Mouse (Mus musculus) left cerebral cortex, postnatal 25 days (tissue): ENCODE measurements around the gene Slc22a5. TPM values are rescaled to one million over a fixed set of nuclear protein-coding genes. Genes with fewer than 3 reads are reported as not detected.
A peak's percentile ranks its signal among the peaks of the same experiment; 100 is the strongest.

Source experiments
- DNase-seq, 2 experiments: peaks; one replicate each; pipeline ENCODE4 v3.0.0; 2022; ENCODE audit warnings: low spot score in 2 of 2, mixed read lengths in 1 of 2
- intact Hi-C: fragments of 180-260 bp; cut with DNase I; formaldehyde crosslinking; loops from one replicate; pipeline ENCODE4 v1.15.1; 2025
- total RNA-seq, 2 experiments: library from RNA; stranded (reverse); gene quantifications; 2 replicates each; pipeline ENCODE4 v1.2.3; 2021

The Slc22a5 gene
- total RNA-seq, 2 experiments from 2014 or later, result 7.8 to 8.2 TPM

DNA sequence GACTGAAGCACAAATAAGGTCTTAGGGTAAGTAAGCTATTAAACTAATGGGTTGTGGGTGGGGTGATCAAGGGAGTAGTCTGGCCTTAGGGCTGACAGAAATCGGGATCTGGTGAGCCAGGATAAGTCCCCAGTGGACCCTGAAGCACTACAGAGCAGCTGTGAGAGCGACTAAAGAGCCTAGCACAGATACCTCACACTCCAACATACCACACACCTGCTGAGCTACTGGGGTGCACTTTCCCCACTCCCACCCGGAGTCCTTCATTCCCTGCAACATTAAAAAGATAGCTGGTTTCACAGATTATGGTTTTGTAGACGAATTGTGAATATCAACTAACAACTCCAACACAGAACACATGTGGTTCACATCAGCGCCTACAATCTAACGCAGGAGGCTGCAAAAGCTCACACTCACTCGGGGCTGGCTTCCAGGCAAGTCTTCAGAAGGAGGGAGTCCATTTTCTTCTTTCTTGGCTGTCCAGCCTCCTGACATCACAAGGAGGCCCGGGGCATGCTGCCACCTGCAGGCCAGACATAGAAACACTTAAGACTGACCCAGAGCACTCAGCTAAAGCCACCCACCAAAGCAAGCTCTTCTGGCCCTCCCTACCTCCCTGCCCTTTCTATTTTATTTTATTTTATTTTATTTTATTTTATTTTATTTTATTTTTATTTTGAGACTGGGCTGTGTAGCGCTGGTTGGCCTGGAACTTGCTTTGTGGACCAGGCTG is 41.7 kb downstream of the Slc22a5 start:
- intact Hi-C loops, result loop anchor here (2.0 to 10.0 kb wide), 2 partner anchors 113 to 385 kb away; no protein-coding TSS in a partner anchor

DNA sequence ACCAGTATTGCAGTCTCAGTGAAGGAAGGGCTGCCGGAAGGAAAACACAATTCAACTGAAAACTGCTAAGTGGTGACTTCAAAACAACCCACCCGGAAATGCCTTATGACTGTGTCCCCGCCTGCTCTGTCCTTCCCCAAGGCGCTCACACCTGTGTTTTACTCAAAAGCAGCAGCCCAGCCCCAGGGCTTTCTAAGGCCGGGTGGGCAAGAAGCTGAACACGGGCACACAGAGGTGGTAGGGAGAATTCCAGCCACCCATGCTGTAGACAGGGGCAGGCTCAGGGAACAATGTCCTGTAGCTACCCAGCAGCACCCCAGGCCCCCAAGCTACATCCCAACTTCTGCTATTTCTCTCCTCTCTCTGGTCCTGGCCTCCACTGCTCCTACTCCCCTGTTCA is 45.8 kb downstream of the Slc22a5 start:
- no peak for DNase-seq
- intact Hi-C loops, result no loop called here

More for the DNA sequence above, 41.7 kb downstream of the Slc22a5 start:
- peak; percentile 61 to 81 for DNase-seq

DNA sequence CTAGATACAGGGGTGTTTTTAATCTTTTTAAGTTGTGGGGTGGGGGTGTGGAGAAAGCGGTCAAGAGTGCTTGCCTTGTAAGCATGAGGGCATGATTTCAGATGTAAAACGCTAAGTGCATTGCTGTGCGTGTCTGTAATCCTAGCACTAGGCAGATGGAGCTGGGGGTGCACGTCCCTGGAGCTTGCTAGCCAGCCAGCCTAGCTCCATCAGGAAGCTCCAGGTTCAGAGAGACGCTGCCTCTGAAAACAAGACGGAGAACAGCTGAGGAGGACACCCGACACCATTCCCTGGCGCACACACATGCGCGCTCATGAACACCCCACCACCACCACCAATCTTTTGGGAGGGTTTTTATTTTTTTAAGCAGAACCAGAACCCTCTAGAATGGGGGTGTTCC is 48.4 kb downstream of the Slc22a5 start:
- intact Hi-C loops, result loop anchor here (5.0 kb wide), 1 partner anchor 81 kb away; no protein-coding TSS in a partner anchor
- peak; percentile 47 to 75 for DNase-seq

DNA sequence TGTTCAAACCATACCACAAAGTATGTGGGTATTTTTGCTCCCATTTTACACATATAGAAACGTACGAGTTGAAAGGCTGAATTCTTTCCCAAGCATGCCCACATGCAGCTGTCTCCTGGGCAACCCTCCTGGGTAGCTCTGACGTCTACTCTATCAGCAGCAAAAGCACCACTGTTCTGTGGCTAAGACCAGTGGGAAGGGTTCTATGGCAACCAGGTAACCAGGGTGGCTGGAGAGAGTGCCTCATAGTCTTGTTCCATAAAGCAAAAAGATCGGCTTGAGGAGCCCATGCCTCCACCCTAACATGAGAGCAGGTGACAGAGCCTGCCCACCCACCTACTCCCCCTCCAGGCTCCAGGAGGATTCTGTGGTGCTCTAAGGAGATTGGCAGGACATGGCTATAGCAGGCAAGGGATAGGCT is 49.3 kb downstream of the Slc22a5 start:
- intact Hi-C loops, result loop anchor here (5.0 kb wide), 1 partner anchor 80 kb away; no protein-coding TSS in a partner anchor
- peak; percentile 60 to 90 for DNase-seq

DNA sequence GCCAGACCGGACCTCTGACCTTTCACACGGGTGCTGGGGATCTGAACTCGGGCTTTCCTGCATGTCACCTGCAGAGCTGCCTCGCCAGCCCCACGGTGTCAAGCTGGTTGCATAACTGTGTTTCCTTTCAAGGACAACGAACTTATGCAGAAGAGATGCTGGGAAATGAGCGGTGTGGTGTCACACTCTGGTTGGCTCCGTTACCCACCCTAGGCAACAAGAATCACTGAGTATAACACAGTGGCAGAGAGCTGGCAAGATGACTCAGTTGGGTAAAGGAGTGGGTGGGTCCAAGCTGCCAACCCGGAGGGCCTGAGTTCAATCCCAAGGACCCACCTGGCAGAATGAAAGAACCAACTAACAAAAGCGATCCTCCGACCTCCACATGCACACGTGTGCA is 49.9 kb downstream of the Slc22a5 start:
- DNase-seq, result peak in 1 of 2 experiments; percentile 58
- intact Hi-C loops, result loop anchor here (5.0 kb wide), 1 partner anchor 79 kb away; no protein-coding TSS in a partner anchor

DNA sequence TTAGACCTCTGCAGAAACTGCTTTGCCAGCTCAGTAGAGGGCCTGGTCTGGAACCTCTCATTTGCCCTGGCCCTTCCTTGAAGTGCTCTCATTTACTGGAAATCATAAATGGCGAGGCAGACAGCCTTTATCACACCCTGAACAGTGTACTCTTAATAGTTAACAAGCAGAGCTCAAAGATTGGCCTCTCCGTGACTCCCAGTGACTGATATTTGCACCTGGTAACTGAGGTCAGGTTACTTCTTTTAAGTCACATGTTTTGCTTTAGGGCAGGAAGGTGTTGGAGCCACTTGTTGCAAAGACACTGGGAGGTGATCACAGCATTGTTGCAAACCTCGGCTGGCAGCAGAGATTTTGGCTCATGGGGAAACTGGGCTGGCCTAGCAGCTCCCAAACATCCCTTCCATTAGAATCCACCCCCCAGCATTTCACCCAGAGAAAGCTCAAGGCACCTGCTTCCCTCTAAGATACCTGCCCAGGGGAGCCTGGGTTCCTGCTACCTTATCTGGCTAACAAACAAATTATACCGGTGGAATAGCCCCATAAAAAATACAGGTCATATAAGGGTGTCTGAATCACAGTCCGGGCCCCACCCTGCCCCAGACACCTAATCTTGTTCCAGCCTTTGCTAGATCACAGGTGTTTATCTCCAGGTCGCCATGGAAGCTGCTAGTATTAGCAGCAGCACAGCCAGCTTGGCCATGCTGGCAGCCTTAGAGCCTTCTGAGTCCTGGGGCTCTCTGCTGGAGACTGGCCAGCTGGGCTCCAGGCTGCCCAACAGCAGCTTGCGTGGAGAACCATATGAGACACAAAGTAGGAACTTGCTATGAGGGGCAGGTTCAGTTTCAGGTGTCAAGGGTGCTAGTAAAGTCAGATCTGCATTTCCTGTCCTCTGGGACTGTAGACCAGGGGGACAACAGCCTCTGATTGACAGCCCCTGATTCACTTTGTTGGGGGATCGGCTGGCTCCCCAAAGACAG is 51.5 kb downstream of the Slc22a5 start:
- no peak for DNase-seq
- intact Hi-C loops, result loop anchor here (5.0 kb wide), 1 partner anchor 78 kb away; no protein-coding TSS in a partner anchor

DNA sequence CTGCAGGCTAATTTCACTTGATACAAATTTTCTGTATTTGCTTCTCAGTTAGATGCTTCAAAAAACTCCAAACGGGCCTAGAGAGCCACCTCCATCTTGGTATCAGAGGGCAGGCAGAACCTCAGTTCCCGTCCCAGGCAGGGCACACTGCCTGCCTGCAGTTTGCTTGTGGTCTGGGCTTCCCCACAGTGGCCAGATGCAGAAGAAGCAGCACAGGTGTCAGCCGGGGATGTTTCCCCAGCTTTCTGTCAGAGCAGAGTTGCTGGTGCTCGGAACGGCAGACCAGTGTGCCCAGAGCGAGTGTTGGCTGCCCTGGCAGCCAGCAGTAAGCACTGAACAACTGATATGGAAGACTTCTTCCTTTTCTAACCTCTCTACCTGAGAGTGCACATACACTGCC is 52.3 kb downstream of the Slc22a5 start:
- DNase-seq, result no peak
- intact Hi-C loops, result no loop called here

DNA sequence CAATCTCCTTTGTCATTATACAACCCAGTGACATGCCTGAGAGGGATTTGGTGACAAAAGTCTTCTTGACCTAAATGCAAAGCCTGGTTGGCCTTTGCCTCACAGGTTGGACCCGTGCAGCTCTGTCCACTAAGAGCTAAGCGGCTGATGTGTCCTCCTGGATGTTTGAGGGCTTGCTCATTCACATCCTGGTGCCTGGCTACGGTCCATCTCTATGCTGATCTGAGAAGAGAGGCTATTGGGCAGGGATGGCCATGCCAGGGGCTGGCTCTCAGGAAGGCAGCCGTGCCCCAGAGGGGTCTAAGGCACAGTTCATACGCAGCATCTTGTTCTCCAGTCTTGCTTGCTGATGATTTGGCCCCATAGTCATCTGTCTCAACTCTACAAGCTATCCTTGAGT is 53.7 kb downstream of the Slc22a5 start:
- no peak for DNase-seq
- intact Hi-C loops, result no loop called here

DNA sequence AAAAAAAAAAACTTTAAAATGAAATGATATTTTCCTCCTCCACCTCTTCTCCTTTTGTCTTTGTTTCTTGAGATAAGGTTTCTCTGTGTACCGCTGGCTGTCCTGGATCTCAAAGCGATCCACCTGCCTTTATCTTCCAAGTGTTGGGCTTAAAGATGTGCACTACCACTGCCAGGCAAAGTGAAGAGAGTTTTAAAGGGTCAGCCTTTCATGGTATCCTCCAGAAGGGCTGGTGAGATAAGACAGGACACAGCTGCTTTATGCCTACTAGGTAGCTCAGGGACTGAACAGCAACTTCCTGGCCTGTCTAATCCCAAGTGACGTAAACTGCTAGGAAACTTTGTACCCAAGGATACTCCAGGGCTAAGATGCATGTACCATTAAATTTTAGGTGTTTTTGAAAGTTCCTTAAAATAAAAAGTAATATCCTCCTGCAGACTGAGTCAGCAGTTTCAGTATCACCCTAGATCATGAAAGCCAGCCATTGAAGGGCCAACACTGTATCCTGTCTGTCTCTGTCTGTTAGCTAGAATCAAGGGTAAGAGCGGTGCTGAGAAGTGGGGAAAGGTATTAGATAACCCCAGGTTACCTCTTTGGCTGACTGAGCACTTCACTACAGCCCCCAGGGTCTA is 56.0 kb downstream of the Slc22a5 start:
- intact Hi-C loops, result no loop called here
- DNase-seq, result no peak

DNA sequence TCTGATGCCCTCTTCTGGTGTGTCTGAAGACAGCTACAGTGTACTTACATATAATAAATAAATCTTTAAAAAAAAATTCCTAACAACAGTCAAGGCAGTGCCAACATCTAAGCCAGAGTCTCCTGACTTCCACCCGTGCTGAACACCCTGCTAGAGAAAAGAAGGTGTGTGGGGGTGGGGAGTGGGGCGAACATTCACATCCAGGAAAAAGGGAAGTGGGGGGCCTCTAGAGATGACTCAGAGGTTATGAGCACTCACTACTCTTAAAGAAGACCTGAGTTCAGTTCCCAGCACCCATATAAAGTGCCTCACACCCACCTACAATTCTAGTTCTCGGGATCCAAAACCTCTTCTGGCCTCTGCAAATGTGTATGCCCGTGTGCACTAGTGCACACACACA is 66.1 kb downstream of the Slc22a5 start:
- no peak for DNase-seq
- intact Hi-C loops, result no loop called here

DNA sequence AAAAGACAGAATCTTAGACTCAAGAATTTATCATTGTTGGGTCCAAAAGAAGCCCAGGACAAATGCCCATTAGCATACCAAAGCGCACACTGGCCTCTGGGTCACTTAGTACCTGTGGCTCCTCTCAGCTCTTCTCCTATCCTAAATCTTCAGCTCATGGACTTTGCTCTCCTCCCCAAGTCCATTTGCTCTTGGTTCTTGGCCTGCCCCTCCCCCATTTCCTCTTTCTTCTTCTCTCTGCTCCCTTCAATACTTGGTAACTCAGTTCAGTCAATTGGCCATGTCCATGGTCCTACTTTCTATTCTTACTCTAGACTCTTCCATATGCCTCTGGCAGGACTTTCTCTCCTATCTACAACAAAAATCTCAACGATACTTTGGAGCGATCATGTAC is 69.5 kb downstream of the Slc22a5 start:
- intact Hi-C loops, result no loop called here
- DNase-seq, result no peak

DNA sequence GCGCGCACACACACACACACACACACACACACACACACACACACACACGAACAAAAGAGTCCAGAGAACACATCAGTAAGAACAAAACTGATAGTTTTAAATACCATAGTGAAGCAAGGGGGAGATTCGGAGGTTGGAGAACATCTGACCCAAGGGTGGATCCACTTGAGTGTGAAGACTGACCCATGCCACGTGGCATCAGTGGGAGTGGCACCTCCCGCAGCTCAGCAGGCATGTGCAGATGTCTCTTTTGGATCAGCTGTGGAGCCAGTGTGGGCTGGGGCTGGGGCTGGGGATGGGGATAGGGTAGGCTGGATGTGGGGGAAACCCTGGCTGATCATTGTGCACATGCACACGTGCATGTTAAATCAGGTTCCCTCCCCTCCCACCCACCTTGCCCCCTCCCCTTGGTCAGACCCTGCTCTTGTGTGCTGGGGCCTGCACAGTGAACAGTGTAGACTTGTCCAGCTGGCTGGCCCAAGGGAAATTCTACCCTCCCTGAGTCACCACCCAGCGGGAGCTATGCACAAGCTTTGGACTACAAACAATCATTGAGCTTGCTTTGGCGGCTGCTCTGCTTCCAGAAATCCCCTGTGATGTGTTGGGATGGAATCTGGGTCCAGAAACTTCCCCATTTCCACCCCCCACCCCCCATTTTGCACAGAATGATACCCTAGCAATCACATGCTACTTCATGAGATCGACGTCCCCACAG is 70.1 kb downstream of the Slc22a5 start:
- intact Hi-C loops, result no loop called here

DNA sequence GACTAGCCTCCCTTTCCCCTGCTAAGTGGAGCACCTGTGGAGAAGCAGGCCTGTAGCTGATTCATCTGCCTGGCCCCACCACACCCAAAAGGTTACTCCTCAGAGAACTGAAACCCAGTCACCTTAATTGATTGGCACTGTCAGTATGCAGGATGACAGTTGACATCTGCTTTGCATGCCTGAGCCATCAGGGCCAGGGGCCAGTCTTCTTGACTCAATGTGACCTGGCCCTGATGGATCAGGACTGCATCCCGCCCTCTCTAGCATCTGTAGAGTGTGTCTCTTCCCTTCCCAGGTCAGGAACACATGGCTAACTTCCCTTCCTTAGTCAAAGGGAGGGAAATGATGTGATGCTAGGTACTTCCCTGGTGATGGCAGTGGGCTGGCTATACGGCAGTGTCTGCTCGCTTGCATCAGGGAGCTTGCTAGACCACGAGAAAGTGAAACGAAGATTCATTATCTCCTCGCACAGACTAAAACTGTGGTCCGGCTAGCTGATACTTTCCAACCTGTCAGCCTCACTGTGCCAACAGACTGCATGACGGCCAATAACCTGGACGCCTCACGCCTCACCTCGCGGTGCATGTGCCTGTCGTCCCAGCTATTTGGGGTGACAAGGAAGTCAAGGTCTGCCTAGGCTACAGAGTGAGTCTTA is 70.8 kb downstream of the Slc22a5 start:
- intact Hi-C loops, result no loop called here

More for the DNA sequence above, 70.1 kb downstream of the Slc22a5 start:
- no peak for DNase-seq

DNA sequence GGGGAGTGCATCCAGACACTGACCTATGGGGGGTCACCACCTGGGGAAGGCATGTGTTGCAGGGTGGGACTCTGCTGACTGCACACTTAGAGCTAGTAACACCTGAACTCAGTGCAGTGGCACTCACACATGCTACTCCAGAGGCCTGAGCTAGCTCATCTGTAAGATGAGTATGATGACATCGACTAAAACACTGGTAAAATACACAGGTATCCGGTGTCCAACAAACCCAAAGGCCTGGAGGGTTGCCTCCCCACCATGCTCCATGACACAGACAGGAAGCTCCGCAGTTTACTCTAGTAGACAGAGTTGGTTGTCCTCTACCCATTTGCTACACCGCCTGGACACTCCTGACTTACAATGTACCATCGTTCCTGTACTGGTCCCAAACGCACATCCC is 71.9 kb downstream of the Slc22a5 start:
- DNase-seq, result no peak
- intact Hi-C loops, result no loop called here

More for the DNA sequence above, 70.8 kb downstream of the Slc22a5 start:
- no peak for DNase-seq

DNA sequence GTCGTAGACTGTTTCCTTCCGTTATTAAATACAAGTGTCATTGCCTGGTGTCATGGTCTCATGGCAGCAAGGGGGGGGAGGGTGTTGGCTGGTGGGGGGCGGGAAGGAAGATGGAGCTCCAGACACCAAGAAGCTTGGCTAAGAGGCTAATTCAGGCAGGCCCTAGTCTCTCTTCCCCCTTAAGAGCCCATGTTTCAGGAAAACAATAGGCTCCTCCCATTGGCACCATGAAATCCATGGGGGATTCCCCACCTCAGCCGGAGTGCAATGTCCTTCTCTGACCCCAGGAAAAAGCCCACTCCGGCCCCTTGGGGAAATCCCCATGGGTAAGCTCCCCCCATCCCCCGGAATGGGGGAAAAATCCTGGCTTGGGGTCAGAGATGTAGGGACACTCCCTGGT is 72.7 kb downstream of the Slc22a5 start:
- intact Hi-C loops, result no loop called here
- DNase-seq, result no peak

DNA sequence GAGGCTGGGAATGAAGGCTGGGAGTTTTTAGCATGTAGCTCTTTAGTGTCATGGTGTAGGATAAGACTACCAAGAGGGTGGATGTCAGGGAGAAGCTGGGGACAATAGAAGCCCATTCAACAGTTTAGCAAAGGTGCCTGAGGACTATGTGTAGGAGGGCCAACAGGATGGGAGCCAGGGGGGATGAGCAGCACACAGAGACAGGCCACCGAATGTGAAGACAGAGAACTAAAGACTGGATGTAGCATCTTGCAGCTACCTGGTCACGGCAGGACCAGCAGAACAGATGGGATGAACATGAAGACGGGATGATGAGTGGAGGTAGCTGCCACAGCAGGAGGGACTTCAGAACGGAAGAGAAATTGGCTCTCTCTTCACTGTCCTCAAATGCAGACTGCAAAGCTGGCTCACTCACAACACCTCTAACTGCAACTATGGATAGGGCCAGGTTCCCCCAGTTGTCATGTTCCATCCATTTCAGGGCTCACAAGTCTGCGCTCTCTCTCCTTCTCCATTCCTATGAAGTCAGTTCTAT is 74.6 kb downstream of the Slc22a5 start:
- intact Hi-C loops, result no loop called here
- no peak for DNase-seq

DNA sequence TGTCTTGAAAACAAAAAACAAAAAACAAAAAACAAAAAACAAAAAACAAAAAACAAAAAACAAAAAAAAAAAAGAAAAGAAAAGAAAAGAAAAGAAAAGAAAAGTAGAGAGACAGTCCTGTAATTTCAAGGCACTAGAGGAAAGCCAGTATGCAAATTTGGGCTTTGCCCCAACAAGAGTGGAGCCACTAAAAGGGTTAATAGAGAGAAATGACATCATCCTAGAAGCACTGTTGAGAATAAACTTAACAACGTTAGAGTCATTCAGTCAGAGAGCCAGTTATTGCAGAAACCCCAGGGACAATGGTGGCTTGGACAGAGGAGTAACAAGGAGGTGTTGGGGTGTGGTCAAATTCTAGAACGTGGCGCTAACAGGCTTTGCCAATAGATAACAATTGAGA is 76.7 kb downstream of the Slc22a5 start:
- intact Hi-C loops, result no loop called here
- DNase-seq, result no peak
